Mouse (Mus musculus) heart, postnatal 10 days (tissue): ENCODE results near the gene Rab3gap2. TPM values are rescaled to one million over a fixed set of nuclear protein-coding genes. Genes with fewer than 3 reads are reported as not detected.
"Not testable (repeated sequence)": the region's sequence is repeated elsewhere in the genome, so short reads cannot be mapped to it uniquely, and the experiment has no call there.

ENCODE experiments used
- DNase-seq, 2 experiments: peaks; one replicate each; pipeline ENCODE4 v3.0.0; 2021
- intact Hi-C: fragments of 180-260 bp; cut with DNase I; formaldehyde crosslinking; loops from one replicate; pipeline ENCODE4 v1.15.1; 2025
- total RNA-seq, 2 experiments: library from RNA; stranded (reverse); gene quantifications; 2 replicates each; pipeline ENCODE4 v1.2.3; 2021

Gene Rab3gap2
- total RNA-seq, 2 experiments from 2014 or later: 25.5 TPM

GRCm38 (mm10) chr1:185277022-185277421 is 73.1 kb downstream of the Rab3gap2 start:
- peak in 1 of 2 experiments; percentile 23 for DNase-seq
- intact Hi-C loops: no loop called here

DNA sequence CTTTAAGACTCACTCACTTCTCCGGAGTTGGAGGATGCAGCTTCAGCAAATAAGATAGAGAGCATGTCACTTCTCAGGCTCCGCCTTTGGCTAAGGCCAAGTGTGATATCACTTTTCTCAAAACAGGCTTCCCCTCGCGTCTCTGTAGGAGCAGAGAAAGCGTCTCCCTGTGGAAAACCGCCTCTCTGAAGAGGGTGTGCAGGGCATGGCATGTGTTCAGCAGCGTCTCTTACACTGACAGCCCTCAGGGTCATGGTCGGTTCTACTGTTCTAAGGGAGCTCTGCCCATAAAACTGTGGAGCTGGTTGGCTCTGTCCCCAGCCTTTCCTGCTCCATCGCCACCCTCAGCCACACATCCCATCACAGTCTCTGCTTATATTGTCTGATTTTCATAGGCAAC is 75.4 kb downstream of the Rab3gap2 start:
- intact Hi-C loops: no loop called here
- DNase-seq: peak; percentile 21 to 22

GRCm38 (mm10) chr1:185280616-185281015 is 76.7 kb downstream of the Rab3gap2 start:
- intact Hi-C loops: no loop called here
- DNase-seq: no peak

DNA sequence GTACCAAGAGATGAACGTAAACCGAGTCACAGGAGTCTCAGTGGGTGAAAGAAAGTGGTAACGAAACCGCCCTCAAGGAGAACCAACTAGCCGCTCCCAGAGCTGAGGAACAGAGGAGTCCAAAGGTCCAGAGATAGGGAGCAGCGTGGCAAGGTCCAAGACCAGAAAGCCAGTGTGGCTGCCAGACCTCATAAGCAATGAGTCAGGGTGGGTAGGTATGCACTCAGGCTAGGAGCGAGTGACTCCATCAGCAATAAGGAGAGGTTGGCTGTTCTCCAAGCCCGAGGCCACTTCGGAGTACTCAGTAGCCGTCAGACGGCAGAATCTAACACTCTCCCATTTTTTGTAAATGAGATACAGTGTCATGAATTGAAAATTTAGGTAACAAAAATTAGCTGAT is 78.9 kb downstream of the Rab3gap2 start:
- intact Hi-C loops: no loop called here
- DNase-seq: no peak

GRCm38 (mm10) chr1:185283247-185283646 is 79.3 kb downstream of the Rab3gap2 start:
- intact Hi-C loops: no loop called here

DNA sequence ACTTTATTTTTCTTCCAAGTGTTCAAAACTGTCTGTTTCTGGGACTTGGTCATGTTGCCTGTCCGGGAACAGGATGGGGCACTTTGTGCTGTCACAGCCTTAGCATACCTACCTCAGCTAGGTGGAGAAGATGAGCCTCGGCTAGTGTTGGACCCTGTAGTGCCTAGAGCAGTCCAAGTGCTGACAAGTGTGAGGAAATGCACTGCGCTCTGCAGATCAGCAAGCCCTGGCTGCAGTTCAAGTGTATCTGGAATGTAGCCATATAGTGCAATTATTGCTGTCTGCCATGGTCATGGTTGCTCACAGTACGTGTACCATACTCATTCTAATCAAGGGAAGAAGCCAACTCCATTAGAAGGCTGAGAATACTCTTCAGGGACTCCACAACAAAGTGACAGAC is 80.8 kb downstream of the Rab3gap2 start:
- intact Hi-C loops: no loop called here
- DNase-seq: peak; percentile 86 to 87

More at GRCm38 (mm10) chr1:185283247-185283646, 79.3 kb downstream of the Rab3gap2 start:
- no peak for DNase-seq

- intact Hi-C loops: no loop called here
- peak; percentile 66 to 71 for DNase-seq
Measured at GRCm38 (mm10) chr1:185285171-185285570, 81.3 kb downstream of the Rab3gap2 start.

- DNase-seq: no peak
- intact Hi-C loops: no loop called here
Measured at GRCm38 (mm10) chr1:185287066-185287465, 83.1 kb downstream of the Rab3gap2 start.

GRCm38 (mm10) chr1:185289231-185289630 is 85.3 kb downstream of the Rab3gap2 start:
- DNase-seq: peak; percentile 49 to 53
- intact Hi-C loops: no loop called here

DNA sequence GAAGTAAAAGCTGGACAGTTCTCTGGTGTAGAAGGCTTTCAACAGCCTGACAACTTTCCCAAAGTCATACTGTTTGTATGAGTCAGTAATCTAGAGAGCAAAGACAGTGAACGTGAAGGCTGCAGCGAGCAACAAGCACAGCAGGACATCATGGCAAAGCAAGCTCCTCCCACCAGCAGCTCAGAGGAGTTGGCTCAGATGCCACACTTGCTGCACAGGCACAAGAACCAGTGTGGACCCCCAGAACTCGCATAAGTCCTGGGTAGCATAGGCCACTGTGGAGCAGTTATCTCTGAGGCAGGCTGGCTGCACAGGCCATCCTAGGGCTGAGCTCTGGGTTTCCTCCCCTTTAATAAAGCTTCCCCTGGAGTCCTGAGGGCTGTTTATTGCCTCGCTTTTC is 87.4 kb downstream of the Rab3gap2 start:
- DNase-seq: no peak
- intact Hi-C loops: no loop called here

DNA sequence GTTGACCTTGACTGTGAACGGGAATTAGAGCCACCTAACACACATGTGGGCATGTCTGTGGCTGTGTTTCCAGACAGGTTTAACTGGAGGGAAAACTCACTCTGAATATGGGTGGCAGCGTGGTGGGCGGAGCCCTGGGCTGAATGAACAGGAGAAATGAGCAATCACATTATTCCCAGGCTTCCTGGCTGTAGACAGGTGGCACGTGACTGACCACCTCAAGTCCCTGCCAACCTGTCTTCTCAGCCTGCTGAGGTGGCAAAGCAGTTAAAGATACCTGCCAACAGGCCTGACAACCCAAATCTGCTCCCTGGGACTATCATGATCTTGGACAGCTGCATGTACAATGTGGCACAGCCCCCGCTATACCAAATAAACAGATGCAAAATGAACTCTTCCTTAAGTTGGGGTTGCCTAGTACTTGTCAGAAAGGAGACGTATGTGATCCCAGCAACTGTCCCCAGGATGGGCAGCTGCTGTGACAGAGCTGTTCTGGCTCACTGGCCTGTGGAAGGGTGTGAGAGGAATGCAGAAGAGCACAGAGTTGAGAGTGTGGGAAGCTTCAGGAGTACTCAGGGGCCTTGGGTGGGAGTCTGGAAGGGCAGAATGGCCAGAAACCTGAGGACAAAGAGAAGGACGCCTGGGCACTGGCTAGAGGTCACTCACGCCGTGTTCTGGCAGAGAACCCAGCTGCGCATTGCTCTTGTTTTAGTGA is 88.9 kb downstream of the Rab3gap2 start:
- DNase-seq: no peak
- intact Hi-C loops: no loop called here

- intact Hi-C loops: no loop called here
- no peak for DNase-seq
Measured at GRCm38 (mm10) chr1:185296850-185297249, 92.9 kb downstream of the Rab3gap2 start.

- intact Hi-C loops: no loop called here
- DNase-seq: no peak
Measured at GRCm38 (mm10) chr1:185298496-185298895, 94.6 kb downstream of the Rab3gap2 start.

DNA sequence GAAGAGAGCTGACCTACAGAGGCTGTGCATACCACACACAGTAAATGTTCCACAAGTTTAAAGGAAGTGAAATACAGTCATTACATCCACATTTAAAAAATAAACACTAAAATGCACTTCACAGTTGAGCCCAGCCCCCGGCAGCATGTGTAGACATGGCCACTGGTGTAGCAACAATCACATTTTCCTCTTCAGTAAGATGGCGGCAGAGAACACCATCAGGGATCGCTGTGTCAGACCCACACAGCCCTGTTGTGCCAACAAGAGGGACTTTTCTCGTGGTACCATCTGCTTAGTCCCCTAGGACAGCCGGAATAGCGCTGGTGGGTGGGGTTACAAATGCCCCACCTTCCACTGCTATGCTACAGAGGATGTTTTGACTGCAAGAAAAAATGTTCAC is 98.9 kb downstream of the Rab3gap2 start:
- intact Hi-C loops: no loop called here
- no peak for DNase-seq

- DNase-seq: no peak
- intact Hi-C loops: no loop called here
Measured at GRCm38 (mm10) chr1:185306836-185307235, 102.9 kb downstream of the Rab3gap2 start.

DNA sequence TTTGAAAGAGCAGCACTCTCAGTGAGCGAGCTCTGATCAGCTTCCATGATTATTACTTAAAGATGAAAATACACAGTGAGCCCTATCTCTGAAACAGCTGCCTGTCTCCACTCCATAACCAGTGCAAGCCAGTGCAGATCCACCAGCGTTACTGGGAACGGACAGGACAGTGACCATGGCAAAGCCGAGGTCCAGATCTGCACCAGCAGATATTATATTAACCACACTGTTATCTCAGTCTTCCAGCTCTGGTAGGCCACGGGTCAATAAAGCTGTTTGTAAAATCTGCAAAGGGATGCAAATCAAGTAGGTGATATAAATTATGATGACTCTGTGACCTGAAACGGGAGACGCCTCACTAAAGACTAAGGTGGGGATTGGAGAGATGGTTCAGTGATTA is 103.7 kb downstream of the Rab3gap2 start:
- intact Hi-C loops: no loop called here
- DNase-seq: no peak

DNA sequence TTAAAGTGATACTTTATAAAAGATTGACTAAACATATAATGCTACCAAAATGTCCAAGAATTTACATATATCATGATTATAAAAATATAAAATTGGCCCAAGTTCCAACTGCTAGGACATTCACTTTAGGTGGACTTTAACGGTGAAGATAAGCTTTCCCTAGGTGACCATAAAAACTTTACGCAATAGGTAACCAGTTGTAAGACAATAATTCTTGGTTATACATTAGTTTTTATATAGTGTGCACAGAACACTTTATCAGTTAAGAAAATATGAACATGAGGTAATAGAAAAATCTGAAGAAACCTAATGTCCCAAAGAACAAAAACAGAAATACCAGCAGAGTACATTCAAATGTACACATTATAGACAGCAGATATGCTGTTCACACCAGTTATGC is 104.4 kb downstream of the Rab3gap2 start:
- no peak for DNase-seq
- intact Hi-C loops: no loop called here

DNA sequence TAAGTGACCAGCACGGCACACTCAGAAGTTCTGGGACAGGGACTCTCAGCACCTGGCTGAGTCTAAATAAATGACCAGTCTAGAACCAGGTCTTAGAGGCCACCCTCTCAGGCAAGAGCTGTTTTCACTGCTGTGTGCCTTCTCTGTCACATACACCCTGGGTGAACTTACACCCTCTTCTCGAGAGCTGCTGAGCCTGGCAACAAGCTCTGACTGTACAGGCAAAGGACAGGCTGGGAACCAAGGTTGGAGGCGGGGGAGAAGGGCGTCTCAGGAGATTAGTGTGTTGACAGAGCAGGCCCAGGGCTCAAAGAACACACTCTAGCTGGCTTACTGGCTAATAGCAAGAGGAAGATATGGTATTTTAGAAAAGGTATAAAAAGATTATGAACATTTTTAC is 105.0 kb downstream of the Rab3gap2 start:
- intact Hi-C loops: no loop called here
- DNase-seq: peak; percentile 71 to 76

DNA sequence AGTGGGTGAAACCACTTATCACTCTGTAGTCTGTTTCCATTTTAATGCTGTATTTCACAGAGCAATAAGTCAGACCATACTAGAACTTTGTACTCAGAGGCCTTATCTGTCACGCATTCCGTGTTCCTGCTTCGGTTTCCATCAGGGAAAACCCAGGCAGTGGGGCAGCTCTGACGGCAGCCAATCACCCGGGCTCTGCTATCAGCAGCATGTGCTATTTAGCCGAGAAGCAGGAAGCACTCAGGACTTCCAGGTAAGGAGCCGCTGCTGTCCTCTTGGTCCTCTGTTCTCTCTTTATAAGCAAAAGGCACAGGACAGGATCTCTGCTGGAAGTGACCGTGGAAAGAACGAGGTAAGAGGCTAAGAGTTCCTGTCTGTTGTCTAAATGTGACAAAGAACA is 108.0 kb downstream of the Rab3gap2 start:
- intact Hi-C loops: no loop called here
- DNase-seq: peak; percentile 28 to 30

- DNase-seq: no peak
- intact Hi-C loops: no loop called here
Measured at GRCm38 (mm10) chr1:185314546-185314945, 110.6 kb downstream of the Rab3gap2 start.

GRCm38 (mm10) chr1:185315846-185316568 is 112.1 kb downstream of the Rab3gap2 start:
- no peak for DNase-seq
- intact Hi-C loops: no loop called here

DNA sequence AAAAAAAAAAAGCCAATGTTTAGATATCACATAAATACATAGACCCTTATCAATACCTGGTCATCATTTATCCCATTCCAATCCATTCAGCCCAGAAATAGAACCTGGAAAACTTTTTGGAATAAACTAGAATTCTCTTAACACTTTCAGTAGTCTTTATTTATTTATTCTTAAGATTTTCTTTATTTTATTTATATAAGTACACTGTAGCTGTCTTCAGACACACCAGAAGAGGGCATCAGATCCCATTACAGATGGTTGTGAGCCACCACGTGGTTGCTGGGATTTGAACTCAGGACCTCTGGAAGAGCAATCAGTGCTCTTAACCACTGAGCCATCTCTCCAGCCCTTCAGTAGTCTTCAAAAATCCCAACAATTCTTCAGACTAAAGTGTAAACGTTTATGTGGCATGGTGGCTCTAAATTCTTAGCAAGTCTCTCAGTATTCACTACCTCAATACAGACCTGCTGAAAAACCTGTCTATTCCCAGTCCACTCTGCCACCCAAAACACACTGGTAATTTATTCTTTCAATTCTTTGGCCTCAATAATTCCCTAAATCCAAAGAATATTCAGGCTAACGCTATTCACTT is 123.9 kb downstream of the Rab3gap2 start:
- DNase-seq, intact Hi-C loops: not testable (repeated sequence)
